Mouse (Mus musculus) gastrocnemius, postnatal 36 days (tissue): Measurements from ENCODE around the gene Ubiad1. TPM values are rescaled to one million over a fixed set of nuclear protein-coding genes. Genes with fewer than 3 reads are reported as not detected.

Source experiments
- DNase-seq, 2 experiments: peaks; one replicate each; pipeline ENCODE4 v3.0.0; 2022
- intact Hi-C: fragments of 180-260 bp; cut with DNase I; formaldehyde crosslinking; loops from one replicate; pipeline ENCODE4 v1.15.1; 2025
- total RNA-seq, 2 experiments: library from RNA; stranded (reverse); gene quantifications; 2 replicates each; pipeline ENCODE4 v1.2.3; 2021

The Ubiad1 gene
- total RNA-seq, 2 experiments from 2014 or later = 10.7 to 11.6 TPM

- intact Hi-C loops = no loop called here
- no peak for DNase-seq
These were observed 11.0 kb upstream of the Ubiad1 start for GRCm38 (mm10) chr4:148455477-148456025.

GRCm38 (mm10) chr4:148453707-148454106, 9.1 kb upstream of the Ubiad1 start:
- intact Hi-C loops = no loop called here

GRCm38 (mm10) chr4:148448853-148449245, 4.3 kb upstream of the Ubiad1 start:
- intact Hi-C loops = no loop called here
- no peak for DNase-seq

More at GRCm38 (mm10) chr4:148453707-148454106, 9.1 kb upstream of the Ubiad1 start:
- no peak for DNase-seq

- intact Hi-C loops = no loop called here
- peak; percentile 89 for DNase-seq
These were observed 3.7 kb upstream of the Ubiad1 start, which contains the start of gene Mtor for GRCm38 (mm10) chr4:148448179-148448852. TSS of gene Mtor (plus strand) at chr4:148448611.

GRCm38 (mm10) chr4:148442598-148442997, 2.0 kb downstream of the Ubiad1 start:
- intact Hi-C loops = no loop called here
- no peak for DNase-seq

- intact Hi-C loops = no loop called here
- DNase-seq = no peak
These were observed 2.6 kb downstream of the Ubiad1 start for GRCm38 (mm10) chr4:148441931-148442330.

- intact Hi-C loops = no loop called here
- no peak for DNase-seq
These were observed 8.8 kb downstream of the Ubiad1 start for GRCm38 (mm10) chr4:148435657-148436330.

GRCm38 (mm10) chr4:148435106-148435505, 9.5 kb downstream of the Ubiad1 start:
- intact Hi-C loops = no loop called here

GRCm38 (mm10) chr4:148434554-148434953, 10.0 kb downstream of the Ubiad1 start:
- DNase-seq = no peak
- intact Hi-C loops = loop anchor here (5.0 kb wide), 1 partner anchor 147 kb away; the partner anchor contains the start of gene Disp3

More at GRCm38 (mm10) chr4:148435106-148435505, 9.5 kb downstream of the Ubiad1 start:
- DNase-seq = no peak

GRCm38 (mm10) chr4:148433813-148434212, 10.8 kb downstream of the Ubiad1 start:
- no peak for DNase-seq
- intact Hi-C loops = loop anchor here (5.0 kb wide), 1 partner anchor 147 kb away; the partner anchor contains the start of gene Disp3

GRCm38 (mm10) chr4:148433336-148433735, 11.2 kb downstream of the Ubiad1 start:
- intact Hi-C loops = loop anchor here (5.0 kb wide), 1 partner anchor 146 kb away; the partner anchor contains the start of gene Disp3
- no peak for DNase-seq

- DNase-seq = no peak
- intact Hi-C loops = loop anchor here (5.0 kb wide), 1 partner anchor 145 kb away; the partner anchor contains the start of gene Disp3
These were observed 12.1 kb downstream of the Ubiad1 start for GRCm38 (mm10) chr4:148432488-148432887.

- intact Hi-C loops = loop anchor here (2.0 to 5.0 kb wide), 2 partner anchors 144 to 260 kb away; partner anchors contain the start of gene Disp3
- no peak for DNase-seq
These were observed 13.6 kb downstream of the Ubiad1 start for GRCm38 (mm10) chr4:148430880-148431519.

- peak; percentile 47 to 50 for DNase-seq
- intact Hi-C loops = loop anchor here (2.0 to 5.0 kb wide), 2 partner anchors 142 to 259 kb away; partner anchors contain the start of gene Disp3
These were observed 14.9 kb downstream of the Ubiad1 start for GRCm38 (mm10) chr4:148429686-148430085.

- intact Hi-C loops = no loop called here
- no peak for DNase-seq
These were observed 15.4 kb downstream of the Ubiad1 start for GRCm38 (mm10) chr4:148429121-148429520.

- no peak for DNase-seq
- intact Hi-C loops = no loop called here
These were observed 16.0 kb downstream of the Ubiad1 start for GRCm38 (mm10) chr4:148428544-148428943.

GRCm38 (mm10) chr4:148426950-148427850, 17.4 kb downstream of the Ubiad1 start:
- intact Hi-C loops = no loop called here
- peak; percentile 18 to 33 for DNase-seq

- no peak for DNase-seq
These were observed 27.0 kb downstream of the Ubiad1 start for GRCm38 (mm10) chr4:148417559-148417958.

GRCm38 (mm10) chr4:148417074-148417526, 27.5 kb downstream of the Ubiad1 start:
- intact Hi-C loops = no loop called here
- no peak for DNase-seq

More at GRCm38 (mm10) chr4:148417559-148417958, 27.0 kb downstream of the Ubiad1 start:
- intact Hi-C loops = no loop called here
